Mouse (Mus musculus) G1E (cell line): ENCODE results near the gene Dock10.

Source experiments
- CTCF ChIP-seq: IDR thresholded peaks from 2 replicates; pipeline ENCODE4 v1.5.1; 2012; ENCODE audit warnings: low read depth, low read length, inconsistent platforms, mixed read lengths
- GATA1 ChIP-seq: IDR thresholded peaks from 2 replicates; pipeline ENCODE4 v1.6.1; 2012; ENCODE audit warnings: borderline replicate concordance, low read length, inconsistent platforms, mixed read lengths
- POLR2AphosphoS5 ChIP-seq: IDR thresholded peaks from 2 replicates; pipeline ENCODE4 v1.6.1; 2012; ENCODE audit warnings: low read depth, low read length, inconsistent platforms; ENCODE audit not compliant: insufficient replicate concordance

- TF ChIP-seq CTCF (no peak), POLR2AphosphoS5 (no peak), GATA1 (no peak)
Observed at GRCm38 (mm10) chr1:80710097-80710541, 48.2 kb downstream of the Dock10 start.
